Mouse (Mus musculus) left cerebral cortex, adult 2 months (tissue): ENCODE measurements at regions not wholly inside any gene's neighbourhood (a gene's known extent, or its start where the extent isn't known, plus 50 kb on each side); places are given as distances from the start of the nearest gene placed in this dataset.
A peak's percentile ranks its signal among the peaks of the same experiment; 100 is the strongest.

Source experiments
- DNase-seq, 2 experiments: peaks; one replicate each; pipeline ENCODE4 v3.0.0; 2021 to 2022; ENCODE audit warnings: low spot score in 2 of 2, mixed read lengths in 1 of 2; ENCODE audit errors: extremely low spot score in 1 of 2
- H3K27ac ChIP-seq: fragments of 200-600 bp; 2 replicates; pipeline ENCODE4 v1.8.1; 2022
- H3K4me3 ChIP-seq: fragments of 200-600 bp; 2 replicates; pipeline ENCODE4 v1.8.1; 2022
- CTCF ChIP-seq: fragments of 200-600 bp; IDR thresholded peaks from 2 replicates; pipeline ENCODE4 v1.8.1; 2022; ENCODE audit warnings: antibody characterized with exemption, mild to moderate bottlenecking, moderate library complexity
- intact Hi-C: fragments of 180-260 bp; cut with DNase I; formaldehyde crosslinking; loops from one replicate; pipeline ENCODE4 v1.15.1; 2025

- peak in 1 of 2 experiments; percentile 10 for DNase-seq
- Histone ChIP-seq H3K27ac (no peak overlapping the region), H3K4me3 (no peak overlapping the region)
- intact Hi-C loops: loop anchor here (5.0 to 10.0 kb wide), 2 partner anchors 230 to 788 kb away; partner anchors contain the start of gene Slitrk5
- TF ChIP-seq CTCF: no peak
Measured at GRCm38 (mm10) chr14:112465096-112465495, 790.2 kb downstream of the Slitrk5 start.

DNA sequence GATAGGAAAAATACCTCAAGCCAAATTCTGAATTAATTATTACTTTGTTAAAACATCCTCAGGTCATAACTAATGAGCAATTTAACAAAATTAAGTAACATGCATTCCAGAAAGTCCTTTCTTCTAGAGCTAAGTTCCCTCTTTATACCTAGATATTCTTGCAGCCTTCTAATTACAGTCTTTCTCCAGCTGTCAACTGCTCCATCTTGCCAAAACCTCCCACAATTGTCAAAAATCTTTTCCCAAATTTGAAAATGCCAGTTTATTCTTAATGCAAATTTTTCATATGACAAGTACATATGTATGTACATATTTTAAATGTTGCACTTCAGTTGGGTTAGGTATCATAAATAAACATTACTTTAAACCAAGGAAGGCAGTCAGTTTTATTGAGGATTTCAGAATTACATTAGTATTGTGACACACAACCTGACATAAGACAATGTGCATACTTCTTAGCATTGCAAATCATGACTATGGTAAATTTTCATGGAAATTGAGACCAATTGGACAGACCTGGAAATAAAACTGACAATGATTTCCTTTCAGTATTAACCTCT is 791.5 kb downstream of the Slitrk5 start:
- intact Hi-C loops: loop anchor here (5.0 to 10.0 kb wide), 2 partner anchors 232 to 789 kb away; partner anchors contain the start of gene Slitrk5
- no peak for TF ChIP-seq CTCF
- Histone ChIP-seq H3K4me3 (no peak overlapping the region), H3K27ac (no peak overlapping the region; the same call in 1 of the 2 replicates)
- DNase-seq: no peak

DNA sequence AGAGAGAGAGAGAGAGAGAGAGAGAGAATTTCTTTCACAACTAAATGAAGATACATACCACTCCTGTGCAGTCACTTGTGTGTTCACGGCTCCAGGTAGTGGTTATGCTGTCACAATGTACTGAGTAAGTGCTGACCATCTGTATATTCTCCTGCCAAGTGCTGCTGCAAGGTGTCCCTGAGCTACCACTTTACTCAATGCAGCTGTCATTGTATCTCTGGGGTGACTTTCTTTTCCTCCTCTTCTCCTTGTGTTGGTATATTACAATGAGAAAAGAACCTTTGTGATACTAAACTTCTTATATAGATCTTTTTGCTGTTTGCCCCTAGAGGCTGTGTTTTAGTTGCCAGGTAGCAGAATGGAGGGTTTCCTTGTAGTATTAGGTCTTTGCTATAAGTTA is 800.6 kb downstream of the Slitrk5 start:
- no peak for DNase-seq
- no peak overlapping the region for H3K4me3 ChIP-seq
- intact Hi-C loops: no loop called here
- no peak overlapping the region for H3K27ac ChIP-seq
- TF ChIP-seq CTCF: no peak
